Mouse (Mus musculus) liver, embryonic 14 days (tissue): Measurements from ENCODE around the gene Olfr878. TPM values are rescaled to one million over a fixed set of nuclear protein-coding genes. Genes with fewer than 3 reads are reported as not detected.

Experiments
- polyA plus RNA-seq: library from polyadenylated mRNA; depleted of rRNA; stranded (reverse); fragments of >200 nt; gene quantifications from 2 replicates; pipeline ENCODE4 v1.2.3, GENCODE M21; 2012; rRNA removed

The Olfr878 gene
- polyA plus RNA-seq: not detected in 2 replicates

GRCm38 (mm10) chr9:37917540-37917939 lies at the start of gene Olfr878:
Gene Olfr878, plus strand, starts transcription at chr9:37917840.

DNA sequence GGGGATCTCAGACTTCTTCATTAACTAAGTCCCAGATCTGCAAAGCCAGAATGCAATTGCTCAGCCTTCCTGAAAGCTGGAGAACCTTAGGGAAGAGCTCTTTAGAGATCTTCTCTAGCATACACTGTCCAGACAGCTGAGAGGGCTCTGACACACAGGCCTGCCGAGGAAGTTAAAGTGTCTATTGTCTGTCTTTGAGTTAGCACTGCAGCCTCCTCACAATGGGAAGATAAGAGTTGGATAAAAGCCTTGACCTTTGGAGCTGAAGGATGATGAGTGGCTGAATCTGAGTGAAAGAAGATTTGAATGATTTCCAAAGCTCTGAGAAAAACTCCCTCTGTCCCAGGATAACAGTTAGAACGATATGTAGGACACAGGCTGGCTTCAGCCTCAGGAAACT lies 21.0 kb upstream of the Olfr878 start, which contains the start of gene Olfr145:
TSS of gene Olfr145 (plus strand) at position 64 of the 400 bp plus-strand sequence.

Other genes starting within 250 kb of the Olfr878 start
- gene Panx3, start 248.6 kb upstream of the Olfr878 start, polyA plus RNA-seq: not detected in 2 replicates
- gene Olfr160, start 201.6 kb upstream of the Olfr878 start, polyA plus RNA-seq: not detected in 2 replicates
- not detected in 2 replicates for gene Olfr874, start 172.7 kb upstream of the Olfr878 start, polyA plus RNA-seq
- not detected in 2 replicates for gene Olfr875, start 146.0 kb upstream of the Olfr878 start, polyA plus RNA-seq
- not detected in 2 replicates for gene Olfr876, start 114.8 kb upstream of the Olfr878 start, polyA plus RNA-seq
- not detected in 2 replicates for gene Olfr877, start 63.6 kb upstream of the Olfr878 start, polyA plus RNA-seq
- not detected in 2 replicates for gene Olfr145, start 21.1 kb upstream of the Olfr878 start, polyA plus RNA-seq
- gene Olfr881, start 74.0 kb downstream of the Olfr878 start, polyA plus RNA-seq: not detected in 2 replicates
- gene Olfr883, start 108.0 kb downstream of the Olfr878 start, polyA plus RNA-seq: not detected in 2 replicates
- not detected in 2 replicates for gene Olfr884, start 128.7 kb downstream of the Olfr878 start, polyA plus RNA-seq
- not detected in 2 replicates for gene Olfr885, start 143.5 kb downstream of the Olfr878 start, polyA plus RNA-seq
- not detected in 2 replicates for gene Olfr887, start 166.2 kb downstream of the Olfr878 start, polyA plus RNA-seq
- gene Olfr888, start 190.3 kb downstream of the Olfr878 start, polyA plus RNA-seq: not detected in 2 replicates
- 0.01 TPM in 1 of 2 replicates, not detected in the other for gene Olfr889, start 197.4 kb downstream of the Olfr878 start, polyA plus RNA-seq
- not detected in 2 replicates for gene Olfr890, start 224.7 kb downstream of the Olfr878 start, polyA plus RNA-seq